Mouse (Mus musculus) heart, postnatal 10 days (tissue): Measurements from ENCODE around the gene Olfr370. TPM values are rescaled to one million over a fixed set of nuclear protein-coding genes. Genes with fewer than 3 reads are reported as not detected.

ENCODE experiments used
- total RNA-seq, 2 experiments: library from RNA; stranded (reverse); gene quantifications; 2 replicates each; pipeline ENCODE4 v1.2.3; 2021

Gene Olfr370
- total RNA-seq, 2 experiments from 2014 or later: not detected

Other genes with a start within 250 kb of the Olfr370 start
- gene Ucp1, start 245.4 kb upstream of the Olfr370 start, total RNA-seq: 100 to 1,000 TPM; 110 to 572 TPM
- 1 to 10 TPM; 9.5 to 9.7 TPM for gene Elmod2, start 203.3 kb upstream of the Olfr370 start, total RNA-seq
- not detected for gene Mgat4d, start 187.3 kb upstream of the Olfr370 start, total RNA-seq
- not detected for gene Clgn, start 145.9 kb upstream of the Olfr370 start, total RNA-seq
- 10 to 100 TPM; 39.3 to 48.2 TPM for gene Scoc, start 77.4 kb upstream of the Olfr370 start, total RNA-seq
- gene Ndufb7, start 30.9 kb downstream of the Olfr370 start, total RNA-seq: 100 to 1,000 TPM; 597 to 620 TPM
- gene Tecr, start 72.2 kb downstream of the Olfr370 start, total RNA-seq: 100 to 1,000 TPM; 181 to 199 TPM
- 10 to 100 TPM; 17.5 to 18.0 TPM for gene Dnajb1, start 72.4 kb downstream of the Olfr370 start, total RNA-seq
- gene Gipc1, start 116.9 kb downstream of the Olfr370 start, total RNA-seq: 10 to 100 TPM; 46.1 to 48.7 TPM
- under 1 TPM; 0.20 to 0.53 TPM for gene Ptger1, start 130.9 kb downstream of the Olfr370 start, total RNA-seq
- gene Pkn1, start 163.4 kb downstream of the Olfr370 start, total RNA-seq: 10 to 100 TPM; 58.9 to 66.7 TPM
- 10 to 100 TPM; 37.5 to 38.4 TPM for gene Ddx39, start 179.4 kb downstream of the Olfr370 start, total RNA-seq
- 10 to 100 TPM; 66.0 to 68.1 TPM for gene Adgre5, start 205.5 kb downstream of the Olfr370 start, total RNA-seq